Mouse (Mus musculus): Measurements from ENCODE around the gene Slc25a48. TPM values are rescaled to one million over a fixed set of nuclear protein-coding genes. Genes with fewer than 3 reads are reported as not detected.

Slc25a48 gene
- polyA plus RNA-seq, 1 experiment from 2014 or later: 2.1 TPM

DNA sequence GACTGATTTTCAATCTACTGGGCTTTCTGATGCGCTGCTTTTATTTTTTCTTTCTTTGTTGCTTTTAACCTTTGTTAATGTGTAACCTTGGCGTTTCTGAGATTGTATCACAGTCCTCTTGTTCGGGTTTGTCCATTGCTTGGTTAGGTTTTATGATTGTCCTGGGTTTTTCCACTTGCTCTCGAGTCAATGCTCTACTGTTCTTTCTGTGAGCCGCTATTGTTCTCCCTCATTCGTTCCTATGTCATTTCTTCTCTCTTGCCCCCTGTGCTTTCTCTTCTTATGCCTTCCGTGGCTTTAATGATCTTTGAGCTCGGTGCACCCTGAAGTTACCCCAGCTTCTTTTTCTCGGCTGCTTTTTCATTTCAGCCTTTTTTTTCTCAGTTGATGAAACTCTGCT is 19.8 kb downstream of the Slc25a48 start:
- ATAC-seq (ENCODE audit: insufficient number of reproducible peaks, low FRiP score, low TSS enrichment, low read depth): no peak
- no peak overlapping the region for H3K9ac ChIP-seq
- H3K9me3 ChIP-seq: no peaks in the 10 kb centered on the region
- H3K27me3 ChIP-seq: 0 out of 2 replicates have a peak, but pooled peaks cover 5% of the 10 kb centered on the region
- no peak overlapping the region for H3K4me3 ChIP-seq
- 57% methylated on average over 9 of the region's 9 CpGs for WGBS
- no peak overlapping the region for H3K4me2 ChIP-seq
- H3K4me1 ChIP-seq: no peaks in the 10 kb centered on the region
- H3K36me3 ChIP-seq: no peaks in the 10 kb centered on the region
- H3K27ac ChIP-seq: no peak overlapping the region

DNA sequence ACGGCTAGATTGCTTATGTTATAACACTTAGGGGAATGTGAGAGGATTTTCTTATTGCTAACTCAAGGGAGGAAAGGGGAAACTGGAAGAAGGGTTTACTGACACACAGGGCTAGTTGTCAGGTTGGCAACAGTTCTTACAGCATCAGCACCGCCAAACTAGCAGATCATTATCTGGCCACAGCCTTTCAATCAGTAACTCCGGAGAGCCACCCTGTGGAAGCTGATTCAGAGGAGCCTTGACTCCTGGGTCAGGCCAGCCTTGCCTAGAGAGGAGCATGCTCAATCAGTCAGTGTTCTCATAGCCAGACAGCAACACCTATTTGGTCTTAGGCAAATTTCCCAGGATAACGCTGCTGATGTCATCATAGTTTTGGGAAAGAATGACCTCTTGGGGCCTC is 23.3 kb downstream of the Slc25a48 start:
- H3K36me3 ChIP-seq: no peaks in the 10 kb centered on the region
- no peak overlapping the region for H3K4me2 ChIP-seq
- no peak for ATAC-seq (ENCODE audit: insufficient number of reproducible peaks, low FRiP score, low TSS enrichment, low read depth)
- peaks cover 15% of the 10 kb centered on the region for H3K27me3 ChIP-seq
- H3K4me3 ChIP-seq: no peak overlapping the region
- 58% methylated on average over 4 of the region's 4 CpGs for WGBS
- H3K9ac ChIP-seq: no peak overlapping the region
- H3K27ac ChIP-seq: no peak overlapping the region
- H3K4me1 ChIP-seq: no peaks in the 10 kb centered on the region
- H3K9me3 ChIP-seq: no peaks in the 10 kb centered on the region

DNA sequence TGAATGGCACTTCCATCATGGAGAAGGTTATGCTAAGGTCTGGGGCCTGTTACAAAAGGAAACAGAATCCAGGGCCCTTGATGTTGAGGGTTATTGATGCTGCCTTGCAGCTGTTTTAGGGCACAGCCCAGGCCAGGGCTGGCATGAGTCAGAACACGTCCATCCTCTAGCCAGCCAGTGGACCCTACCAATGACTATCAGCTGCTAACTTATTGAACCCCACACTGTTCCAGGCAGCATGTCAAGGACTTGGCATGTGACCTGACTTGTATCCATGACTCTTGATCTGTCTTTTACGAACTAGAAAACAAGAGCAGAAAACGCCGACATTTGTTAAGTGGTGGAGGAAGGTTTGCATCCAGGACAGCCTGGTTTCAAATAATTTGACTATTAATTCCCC is 24.6 kb downstream of the Slc25a48 start:
- Histone ChIP-seq H3K27me3 (peaks cover 12% of the 10 kb centered on the region), H3K9ac (no peak overlapping the region), H3K4me1 (no peaks in the 10 kb centered on the region), H3K9me3 (no peaks in the 10 kb centered on the region), H3K36me3 (no peaks in the 10 kb centered on the region), H3K4me3 (no peak overlapping the region), H3K27ac (no peak overlapping the region), H3K4me2 (no peak overlapping the region)
- 77% methylated on average over 4 of the region's 4 CpGs for WGBS
- ATAC-seq (ENCODE audit: insufficient number of reproducible peaks, low FRiP score, low TSS enrichment, low read depth): no peak

DNA sequence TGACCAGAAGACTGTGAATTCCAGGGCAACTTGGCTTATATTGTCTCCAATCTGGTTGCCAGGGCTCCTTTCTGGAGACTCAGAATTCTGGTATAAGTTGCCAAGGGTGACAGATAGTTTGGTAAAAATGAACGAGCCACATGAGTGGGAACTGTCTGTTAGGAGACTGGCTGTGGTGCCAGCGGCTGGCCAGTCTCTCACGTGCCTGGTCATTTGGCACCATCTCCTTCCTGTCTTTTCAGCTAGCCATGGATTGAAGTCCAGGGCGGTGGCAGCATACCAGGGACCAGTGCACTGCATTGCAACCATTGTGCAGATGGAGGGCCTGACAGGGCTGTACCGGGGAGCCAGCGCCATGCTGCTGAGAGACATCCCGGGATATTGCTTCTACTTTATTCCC is 25.1 kb downstream of the Slc25a48 start:
- Histone ChIP-seq H3K27ac (no peak overlapping the region), H3K4me3 (no peak overlapping the region), H3K4me1 (no peaks in the 10 kb centered on the region), H3K9ac (no peak overlapping the region), H3K27me3 (peaks cover 11% of the 10 kb centered on the region), H3K4me2 (no peak overlapping the region), H3K9me3 (no peaks in the 10 kb centered on the region), H3K36me3 (no peaks in the 10 kb centered on the region)
- ATAC-seq (ENCODE audit: insufficient number of reproducible peaks, low FRiP score, low TSS enrichment, low read depth): no peak
- WGBS: 88% methylated on average over 7 of the region's 7 CpGs

DNA sequence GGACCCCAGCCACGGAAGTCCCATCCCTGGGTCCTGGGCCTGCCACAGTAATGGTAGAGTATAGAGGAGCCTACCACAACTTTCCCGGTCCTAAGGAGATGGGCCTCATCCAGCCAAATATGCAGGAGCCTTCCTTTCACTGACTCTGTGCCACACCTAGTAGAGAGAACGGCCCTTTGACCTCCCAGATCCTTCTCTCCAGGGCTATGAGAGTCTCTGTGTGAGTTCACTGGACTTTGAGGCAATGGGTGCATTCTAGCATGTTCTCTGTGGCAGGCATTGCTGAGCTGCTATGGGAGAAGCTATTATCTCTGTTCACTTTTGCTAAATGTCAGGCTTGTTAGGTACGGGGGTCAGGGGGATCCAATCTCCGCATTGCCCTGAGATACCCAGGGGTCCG is 25.6 kb downstream of the Slc25a48 start:
- no peak for ATAC-seq (ENCODE audit: insufficient number of reproducible peaks, low FRiP score, low TSS enrichment, low read depth)
- Histone ChIP-seq H3K27me3 (peaks cover 11% of the 10 kb centered on the region), H3K36me3 (no peaks in the 10 kb centered on the region), H3K9ac (no peak overlapping the region), H3K27ac (no peak overlapping the region), H3K9me3 (no peaks in the 10 kb centered on the region), H3K4me3 (no peak overlapping the region), H3K4me2 (no peak overlapping the region), H3K4me1 (no peaks in the 10 kb centered on the region)
- WGBS: 69% methylated on average over 6 of the region's 6 CpGs

DNA sequence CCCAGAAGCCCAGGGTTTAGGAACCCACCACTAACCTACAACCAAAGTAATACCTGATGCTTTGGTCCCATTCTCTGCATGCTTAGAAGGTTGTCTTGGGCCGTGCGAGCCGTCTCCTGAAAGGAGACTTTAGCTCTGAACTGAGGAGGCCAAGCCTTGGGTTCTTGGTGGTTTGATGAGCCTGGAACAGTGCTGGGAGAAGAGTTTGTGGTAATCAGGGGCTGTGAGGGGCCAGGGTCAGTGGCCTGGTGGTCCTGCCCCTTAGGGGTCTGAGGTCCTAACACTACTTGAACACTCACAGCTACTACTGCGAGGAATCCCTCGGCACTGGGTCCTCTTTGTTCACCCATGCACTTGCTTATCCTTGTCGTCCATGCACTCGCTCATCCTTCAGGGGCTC is 29.6 kb downstream of the Slc25a48 start:
- 94% methylated on average over 7 of the region's 7 CpGs for WGBS
- Histone ChIP-seq H3K9me3 (no peaks in the 10 kb centered on the region), H3K4me3 (no peak overlapping the region), H3K4me2 (no peak overlapping the region), H3K9ac (no peak overlapping the region), H3K27me3 (peaks cover 11% of the 10 kb centered on the region), H3K36me3 (no peaks in the 10 kb centered on the region), H3K27ac (no peak overlapping the region), H3K4me1 (0 out of 2 replicates have a peak, but pooled peaks cover 4% of the 10 kb centered on the region)
- no peak for ATAC-seq (ENCODE audit: insufficient number of reproducible peaks, low FRiP score, low TSS enrichment, low read depth)

DNA sequence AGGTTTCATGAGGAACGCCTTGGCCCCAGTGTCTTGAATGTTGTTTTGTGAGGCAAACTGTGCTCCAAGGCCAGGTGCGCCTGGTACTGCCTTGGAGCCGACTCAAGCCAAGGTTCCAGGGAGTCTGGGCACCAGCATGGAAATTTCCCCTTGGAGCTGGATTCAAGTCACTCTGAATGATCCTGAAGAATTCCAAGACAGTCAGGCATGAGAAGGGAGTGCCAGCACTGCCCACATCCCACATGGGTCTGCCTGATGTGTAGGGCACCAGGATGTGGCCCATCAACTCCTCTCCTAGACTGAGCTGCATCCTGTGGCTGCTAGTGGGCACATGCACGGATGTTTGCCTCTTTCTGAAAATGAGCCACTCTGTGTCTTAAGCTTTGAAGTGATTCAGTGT is 30.4 kb downstream of the Slc25a48 start:
- no peak for ATAC-seq (ENCODE audit: insufficient number of reproducible peaks, low FRiP score, low TSS enrichment, low read depth)
- WGBS: 91% methylated on average over 4 of the region's 4 CpGs
- peaks cover 7% of the 10 kb centered on the region for H3K27me3 ChIP-seq
- 0 out of 2 replicates have a peak, but pooled peaks cover 4% of the 10 kb centered on the region for H3K4me1 ChIP-seq
- H3K9me3 ChIP-seq: no peaks in the 10 kb centered on the region
- no peak overlapping the region for H3K9ac ChIP-seq
- no peak overlapping the region for H3K4me2 ChIP-seq
- H3K4me3 ChIP-seq: no peak overlapping the region
- H3K36me3 ChIP-seq: no peaks in the 10 kb centered on the region
- no peak overlapping the region for H3K27ac ChIP-seq

DNA sequence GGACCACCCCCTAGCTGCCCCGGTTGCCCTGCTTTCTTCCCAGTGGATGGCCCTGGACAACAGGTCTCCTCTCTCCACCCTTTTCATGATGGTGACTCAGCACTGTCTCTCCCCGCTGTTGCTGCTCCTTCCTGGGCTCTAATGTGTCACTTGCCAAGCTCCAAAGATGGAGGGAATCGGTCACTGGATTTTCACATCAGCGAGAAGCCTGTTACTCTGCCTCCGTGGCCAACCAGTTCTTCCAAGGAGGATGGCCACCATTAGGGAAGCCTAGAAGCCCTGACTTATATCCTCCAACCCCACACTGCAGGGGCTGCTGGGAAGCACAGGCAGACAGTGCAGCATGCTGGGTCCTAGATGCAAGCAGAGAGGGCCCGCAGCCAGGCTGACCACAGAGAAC is 33.1 kb downstream of the Slc25a48 start:
- Histone ChIP-seq H3K36me3 (no peaks in the 10 kb centered on the region), H3K4me3 (no peak overlapping the region), H3K9me3 (no peaks in the 10 kb centered on the region), H3K4me2 (no peak overlapping the region), H3K27ac (no peak overlapping the region), H3K4me1 (peaks cover 7% of the 10 kb centered on the region; the same call in 1 of the 2 replicates), H3K27me3 (no peaks in the 10 kb centered on the region), H3K9ac (no peak overlapping the region)
- 82% methylated on average over 6 of the region's 6 CpGs for WGBS
- ATAC-seq (ENCODE audit: insufficient number of reproducible peaks, low FRiP score, low TSS enrichment, low read depth): no peak

DNA sequence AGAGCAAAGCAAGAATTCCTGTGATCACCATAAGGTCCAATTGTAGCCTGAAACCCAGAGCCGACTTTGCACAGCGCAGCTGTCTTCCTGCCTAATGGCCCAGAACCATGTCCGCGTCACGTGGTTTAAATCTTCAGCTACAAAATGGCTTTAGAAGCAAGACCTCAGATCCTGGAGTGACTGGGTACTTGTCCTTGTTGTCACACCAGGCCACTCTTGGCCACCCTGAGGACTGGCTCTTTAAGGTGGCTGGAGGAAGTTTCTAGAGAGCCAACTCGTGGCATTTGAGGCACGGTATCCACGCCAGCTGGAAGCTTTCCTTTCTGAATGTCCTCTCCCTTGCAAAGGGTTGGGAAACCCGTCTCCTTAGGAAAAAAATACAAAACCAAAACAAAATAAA is 33.8 kb downstream of the Slc25a48 start:
- Histone ChIP-seq H3K27me3 (no peaks in the 10 kb centered on the region), H3K4me3 (no peak overlapping the region), H3K27ac (no peak overlapping the region), H3K4me1 (peaks cover 7% of the 10 kb centered on the region; the same call in 1 of the 2 replicates), H3K9ac (no peak overlapping the region), H3K4me2 (no peak overlapping the region), H3K9me3 (no peaks in the 10 kb centered on the region), H3K36me3 (no peaks in the 10 kb centered on the region)
- ATAC-seq (ENCODE audit: insufficient number of reproducible peaks, low FRiP score, low TSS enrichment, low read depth): no peak
- 61% methylated on average over 9 of the region's 9 CpGs for WGBS

DNA sequence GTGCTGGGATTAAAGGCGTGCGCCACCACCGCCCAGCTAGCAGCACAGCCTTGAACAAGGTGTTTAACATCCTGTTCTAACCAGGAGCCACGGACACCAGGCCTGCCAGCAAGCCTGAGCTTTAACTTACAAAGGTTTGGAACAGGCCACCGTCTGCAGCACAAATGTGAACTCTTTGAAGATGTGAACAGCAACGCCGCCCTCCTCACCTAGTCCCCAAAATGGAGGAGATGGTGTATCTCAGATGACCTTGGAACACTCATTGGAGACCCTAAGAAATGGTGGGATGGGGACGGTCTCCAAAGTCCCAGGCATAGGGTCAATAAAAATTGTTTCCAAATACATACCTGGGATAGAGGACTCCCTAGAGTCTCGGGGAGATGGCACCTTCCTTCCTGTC is 34.5 kb downstream of the Slc25a48 start:
- no peak overlapping the region for H3K4me2 ChIP-seq
- H3K27me3 ChIP-seq: no peaks in the 10 kb centered on the region
- H3K27ac ChIP-seq: no peak overlapping the region
- H3K4me3 ChIP-seq: no peak overlapping the region
- no peaks in the 10 kb centered on the region for H3K36me3 ChIP-seq
- WGBS: 86% methylated on average over 9 of the region's 9 CpGs
- ATAC-seq (ENCODE audit: insufficient number of reproducible peaks, low FRiP score, low TSS enrichment, low read depth): no peak
- no peak overlapping the region for H3K9ac ChIP-seq
- no peaks in the 10 kb centered on the region for H3K9me3 ChIP-seq
- peaks cover 7% of the 10 kb centered on the region; the same call in 1 of the 2 replicates for H3K4me1 ChIP-seq

DNA sequence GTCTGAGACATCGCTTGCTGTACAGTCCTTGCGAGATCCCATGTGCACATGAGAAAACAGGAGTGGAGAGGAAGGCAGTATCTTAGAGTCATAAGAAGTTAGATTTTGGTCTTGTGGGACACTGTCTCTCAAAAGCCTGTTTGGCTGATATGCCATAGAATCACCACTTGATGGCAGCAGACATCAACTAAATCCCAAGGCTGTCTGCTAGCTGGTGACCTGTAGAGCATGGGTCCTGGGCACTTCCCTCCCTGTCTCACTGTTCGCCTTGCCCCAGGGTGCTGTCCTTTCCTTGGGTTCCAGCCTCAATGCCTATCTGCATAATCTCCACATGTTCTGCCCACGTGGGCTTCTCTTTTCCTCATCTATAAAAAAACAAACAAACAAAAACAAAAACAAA is 37.2 kb downstream of the Slc25a48 start:
- WGBS: 35% methylated on average over 4 of the region's 4 CpGs
- H3K4me2 ChIP-seq: no peak overlapping the region

DNA sequence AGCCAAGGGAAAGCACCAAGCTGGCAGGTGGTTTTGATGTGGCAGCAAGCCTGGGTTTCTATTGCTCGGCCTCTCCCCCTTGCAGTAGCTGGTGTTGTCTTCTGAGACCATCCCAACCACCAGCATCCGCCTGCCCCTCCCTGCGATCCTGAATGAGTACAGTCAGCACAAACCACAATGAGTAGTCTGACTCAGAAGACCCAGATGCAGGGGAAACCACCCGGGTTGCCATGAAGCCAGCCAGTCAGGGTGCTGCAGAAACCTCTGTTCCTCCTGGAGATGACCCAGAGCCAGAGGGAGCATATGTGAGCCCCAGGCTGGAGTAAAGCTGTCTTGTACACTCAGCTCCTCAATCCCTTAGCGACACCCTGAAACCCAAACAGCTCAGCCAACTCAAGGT is 38.6 kb downstream of the Slc25a48 start:
- no peak overlapping the region for H3K4me2 ChIP-seq
- no peak overlapping the region for H3K9ac ChIP-seq
- H3K4me1 ChIP-seq: peaks cover 4% of the 10 kb centered on the region; the same call in 1 of the 2 replicates
- no peaks in the 10 kb centered on the region for H3K36me3 ChIP-seq
- WGBS: 73% methylated on average over 5 of the region's 5 CpGs
- H3K9me3 ChIP-seq: no peaks in the 10 kb centered on the region
- ATAC-seq (ENCODE audit: insufficient number of reproducible peaks, low FRiP score, low TSS enrichment, low read depth): no peak
- H3K27ac ChIP-seq: no peak overlapping the region
- no peak overlapping the region for H3K4me3 ChIP-seq
- H3K27me3 ChIP-seq: no peaks in the 10 kb centered on the region

More for the DNA sequence above, 37.2 kb downstream of the Slc25a48 start:
- Histone ChIP-seq H3K9ac (no peak overlapping the region), H3K4me1 (peaks cover 7% of the 10 kb centered on the region; the same call in 1 of the 2 replicates), H3K27ac (no peak overlapping the region), H3K4me3 (no peak overlapping the region), H3K9me3 (no peaks in the 10 kb centered on the region), H3K36me3 (no peaks in the 10 kb centered on the region), H3K27me3 (no peaks in the 10 kb centered on the region)
- ATAC-seq (ENCODE audit: insufficient number of reproducible peaks, low FRiP score, low TSS enrichment, low read depth): no peak

DNA sequence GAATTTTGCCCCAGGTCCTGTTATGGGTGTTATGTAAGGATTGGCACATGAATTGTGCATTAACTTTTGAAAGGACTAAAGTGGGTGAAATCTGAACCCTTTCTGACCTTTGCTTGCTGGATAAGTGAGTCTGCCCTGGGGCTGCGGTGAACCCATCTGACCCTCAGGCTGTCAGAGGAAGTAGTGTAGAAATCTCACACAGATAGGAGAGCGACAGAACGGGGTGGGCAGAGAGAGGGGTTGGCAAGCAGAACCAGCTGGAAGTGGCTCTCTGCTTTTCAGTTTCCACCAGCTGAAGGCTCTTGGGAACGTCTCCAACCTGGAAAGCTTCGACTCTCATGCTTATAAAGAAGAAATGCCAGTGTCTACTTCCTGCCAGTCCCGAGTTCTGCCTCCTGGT is 39.1 kb downstream of the Slc25a48 start:
- H3K36me3 ChIP-seq: no peaks in the 10 kb centered on the region
- H3K4me1 ChIP-seq: peaks cover 4% of the 10 kb centered on the region; the same call in 1 of the 2 replicates
- H3K27me3 ChIP-seq: no peaks in the 10 kb centered on the region
- WGBS: 33% methylated on average over 6 of the region's 6 CpGs
- ATAC-seq (ENCODE audit: insufficient number of reproducible peaks, low FRiP score, low TSS enrichment, low read depth): no peak
- no peak overlapping the region for H3K27ac ChIP-seq
- H3K4me3 ChIP-seq: no peak overlapping the region
- no peak overlapping the region for H3K9ac ChIP-seq
- no peak overlapping the region for H3K4me2 ChIP-seq
- H3K9me3 ChIP-seq: no peaks in the 10 kb centered on the region

All from limb, embryonic 15.5 days (tissue).